Mouse (Mus musculus) midbrain, embryonic 11.5 days (tissue): Measurements from ENCODE around the gene Immt. TPM values are rescaled to one million over a fixed set of nuclear protein-coding genes. Genes with fewer than 3 reads are reported as not detected.

ENCODE experiments used
- ATAC-seq: fragments of 200-750 bp; cut with Nextera tagmentation; 2 replicates; pipeline ENCODE4 v1.8.0; 2017; ENCODE audit warnings: moderate TSS enrichment, moderate library complexity; ENCODE audit not compliant: low FRiP score
- DNase-seq: peaks from one replicate; pipeline ENCODE4 v3.0.0; 2015; ENCODE audit warnings: low spot score; ENCODE audit errors: missing footprints
- H3K27ac ChIP-seq: fragments of 300-500 bp; sonication (generic); 2 replicates; pipeline ENCODE4 v1.5.1; 2014; ENCODE audit warnings: low read depth, low read length
- H3K27me3 ChIP-seq: fragments of 300-500 bp; sonication (generic); 2 replicates; pipeline ENCODE4 v1.6.1; 2014; ENCODE audit warnings: mild to moderate bottlenecking, low read length, moderate library complexity, mixed read lengths; ENCODE audit not compliant: control insufficient read depth, insufficient read depth
- H3K36me3 ChIP-seq: fragments of 300-500 bp; sonication (generic); 2 replicates; pipeline ENCODE4 v1.6.1; 2014; ENCODE audit warnings: mild to moderate bottlenecking, low read length, moderate library complexity, mixed read lengths; ENCODE audit not compliant: control insufficient read depth, insufficient read depth
- H3K4me1 ChIP-seq: fragments of 300-500 bp; sonication (generic); 2 replicates; pipeline ENCODE4 v1.6.1; 2014; ENCODE audit warnings: low read length; ENCODE audit not compliant: control insufficient read depth, insufficient read depth
- H3K4me2 ChIP-seq: fragments of 300-500 bp; sonication (generic); 2 replicates; pipeline ENCODE4 v1.6.1; 2014; ENCODE audit warnings: mild to moderate bottlenecking, moderate library complexity
- H3K4me3 ChIP-seq: fragments of 300-500 bp; sonication (generic); 2 replicates; pipeline ENCODE4 v1.5.1; 2014; ENCODE audit warnings: low read depth, low read length
- H3K9ac ChIP-seq: fragments of 300-500 bp; sonication (generic); 2 replicates; pipeline ENCODE4 v1.6.1; 2014; ENCODE audit warnings: low read length
- H3K9me3 ChIP-seq: fragments of 300-500 bp; sonication (generic); 2 replicates; pipeline ENCODE4 v1.6.1; 2016; ENCODE audit warnings: low read length; ENCODE audit not compliant: control insufficient read depth
- WGBS: fragments of 180-500 bp; shearing (Covaris S2); extraction: QIAGEN DNeasy Blood & Tissue Kit; methylation state at CpG from one replicate; pipeline ENCODE4 v1.1.7; 2014; 5-methylcytosine and 5-hydroxymethylcytosine counted together
- polyA plus RNA-seq: library from polyadenylated mRNA; unstranded; fragments of >200 nt; fragmentation: Nextera tagmentation; extraction: Ambion mirVana; gene quantifications from 2 replicates; pipeline ENCODE4 v1.2.1, GENCODE M21; 2014

Gene Immt
- polyA plus RNA-seq, 1 experiment from 2014 or later: 205 TPM

GRCm38 (mm10) chr6:71877965-71878760 lies 47.0 kb downstream of the Immt start:
- H3K36me3 ChIP-seq: peaks cover 29% of the 10 kb centered on the region
- WGBS: 94% methylated on average over 3 of the region's 3 CpGs
- ATAC-seq: no peak

GRCm38 (mm10) chr6:71893263-71893662 lies 62.1 kb downstream of the Immt start:
- H3K36me3 ChIP-seq: peaks cover 30% of the 10 kb centered on the region; the same call in 1 of the 2 replicates
- 94% methylated on average over 4 of the region's 4 CpGs for WGBS
- DNase-seq (no peak), ATAC-seq (no peak)
- no peaks in the 10 kb centered on the region for H3K27me3 ChIP-seq
- H3K27ac ChIP-seq: no peak overlapping the region
- no peaks in the 10 kb centered on the region for H3K4me1 ChIP-seq
- H3K9ac ChIP-seq: no peak overlapping the region
- no peak overlapping the region for H3K4me3 ChIP-seq
- no peaks in the 10 kb centered on the region for H3K9me3 ChIP-seq
- H3K4me2 ChIP-seq: no peak overlapping the region

More at GRCm38 (mm10) chr6:71877965-71878760, 47.0 kb downstream of the Immt start:
- no peak overlapping the region for H3K27ac ChIP-seq
- no peak for DNase-seq
- H3K4me2 ChIP-seq: no peak overlapping the region
- H3K9ac ChIP-seq: no peak overlapping the region
- H3K27me3 ChIP-seq: no peaks in the 10 kb centered on the region
- H3K4me3 ChIP-seq: no peak overlapping the region
- no peaks in the 10 kb centered on the region for H3K9me3 ChIP-seq
- no peaks in the 10 kb centered on the region for H3K4me1 ChIP-seq

- H3K27ac ChIP-seq: no peak overlapping the region
- 10% methylated on average over 4 of the region's 4 CpGs for WGBS
- peaks cover 4% of the 10 kb centered on the region; the same call in 1 of the 2 replicates for H3K36me3 ChIP-seq
- peak overlapping the region; percentile 68 for H3K4me2 ChIP-seq
- ATAC-seq (no peak), DNase-seq (peak; percentile 56)
- peaks cover 3% of the 10 kb centered on the region for H3K4me1 ChIP-seq
- peak overlapping the region; percentile 79 for H3K4me3 ChIP-seq
- no peaks in the 10 kb centered on the region for H3K27me3 ChIP-seq
- no peaks in the 10 kb centered on the region for H3K9me3 ChIP-seq
- peak overlapping the region; percentile 85 for H3K9ac ChIP-seq
Measured at GRCm38 (mm10) chr6:71907702-71908235, 76.6 kb downstream of the Immt start.

GRCm38 (mm10) chr6:71908481-71909381 lies 77.6 kb downstream of the Immt start, which contains the start of the genes Ptcd3 and Polr1a:
Gene Ptcd3 (minus strand): TSS chr6:71908750.
Gene Polr1a (plus strand): TSS chr6:71909053.
- peak within 1 kb of the TSS; percentile 79 for H3K4me3 ChIP-seq
- H3K27me3 ChIP-seq: no peaks in the 10 kb centered on the region
- peak; percentile 99 for DNase-seq
- peak within 1 kb of the TSS; percentile 68 for H3K4me2 ChIP-seq
- no peak within 1 kb of the TSS; the same call in 1 of the 2 replicates for H3K27ac ChIP-seq
- WGBS: under 1% methylated on average over 58 of the region's 58 CpGs
- H3K36me3 ChIP-seq: peaks cover 4% of the 10 kb centered on the region; the same call in 1 of the 2 replicates
- H3K4me1 ChIP-seq: peaks cover 3% of the 10 kb centered on the region
- peak; percentile 92 for ATAC-seq
- no peaks in the 10 kb centered on the region for H3K9me3 ChIP-seq
- peak within 1 kb of the TSS; percentile 85 for H3K9ac ChIP-seq

- Histone ChIP-seq H3K27me3 (no peaks in the 10 kb centered on the region), H3K9me3 (no peaks in the 10 kb centered on the region), H3K4me3 (peak overlapping the region; percentile 79), H3K9ac (peak overlapping the region; percentile 58; the same call in 1 of the 2 replicates), H3K36me3 (no peaks in the 10 kb centered on the region), H3K4me2 (peak overlapping the region; percentile 68), H3K27ac (no peak overlapping the region), H3K4me1 (peaks cover 3% of the 10 kb centered on the region)
- no peak for DNase-seq
- peak; percentile 25 for ATAC-seq
- 30% methylated on average over 10 of the region's 10 CpGs for WGBS
Measured at GRCm38 (mm10) chr6:71909384-71909783, 78.3 kb downstream of the Immt start.

GRCm38 (mm10) chr6:71909840-71910239 lies 78.7 kb downstream of the Immt start:
- DNase-seq (peak; percentile 61), ATAC-seq (no peak)
- H3K27ac ChIP-seq: no peak overlapping the region
- no peak overlapping the region; the same call in 1 of the 2 replicates for H3K9ac ChIP-seq
- peaks cover 3% of the 10 kb centered on the region for H3K4me1 ChIP-seq
- peak overlapping the region; percentile 68 for H3K4me2 ChIP-seq
- no peaks in the 10 kb centered on the region for H3K36me3 ChIP-seq
- no peaks in the 10 kb centered on the region for H3K27me3 ChIP-seq
- peak overlapping the region; percentile 79 for H3K4me3 ChIP-seq
- H3K9me3 ChIP-seq: no peaks in the 10 kb centered on the region
- WGBS: 74% methylated on average over 6 of the region's 6 CpGs

DNA sequence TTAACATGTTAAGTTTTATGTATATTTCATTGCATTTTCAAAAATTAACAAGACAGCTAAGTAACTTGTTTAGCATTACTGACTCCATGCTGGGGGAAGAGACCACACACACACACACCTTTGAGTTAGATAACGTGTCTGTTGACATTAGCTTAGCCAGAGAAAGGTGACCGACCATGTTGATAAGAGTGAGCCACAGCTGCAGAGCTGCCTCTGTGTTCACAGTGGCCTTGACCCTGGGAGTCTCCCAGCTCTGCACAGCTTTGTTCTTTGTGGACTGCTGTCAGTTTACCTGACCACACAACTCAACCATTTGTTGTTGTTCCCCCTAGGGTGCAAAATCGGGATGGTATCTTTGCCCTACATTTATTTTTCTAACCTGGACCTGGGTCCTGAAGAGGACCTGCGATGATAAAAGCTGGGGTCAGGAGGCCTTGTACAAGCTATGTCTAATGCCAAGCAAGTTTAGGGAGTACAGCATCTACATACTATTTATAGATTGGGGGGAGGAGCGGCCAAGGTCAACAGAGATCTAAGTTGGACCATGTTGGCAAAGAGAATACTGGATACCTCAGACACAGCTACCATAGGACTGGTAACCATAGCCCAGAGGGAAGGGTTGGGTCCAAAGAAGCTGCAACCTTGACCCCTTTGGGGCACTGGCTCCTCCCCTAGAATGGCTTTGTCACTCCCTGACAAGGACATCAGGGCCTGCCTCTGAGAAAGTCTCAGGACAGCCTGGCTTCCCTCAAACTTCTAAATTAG lies 80.7 kb downstream of the Immt start:
- no peak for DNase-seq
- no peak for ATAC-seq
- H3K27me3 ChIP-seq: no peaks in the 10 kb centered on the region
- WGBS: 84% methylated on average over 5 of the region's 5 CpGs
- no peak overlapping the region for H3K9ac ChIP-seq
- no peak overlapping the region for H3K27ac ChIP-seq
- H3K4me2 ChIP-seq: no peak overlapping the region
- H3K9me3 ChIP-seq: no peaks in the 10 kb centered on the region
- H3K4me3 ChIP-seq: no peak overlapping the region
- peaks cover 3% of the 10 kb centered on the region for H3K4me1 ChIP-seq
- H3K36me3 ChIP-seq: no peaks in the 10 kb centered on the region; the same call in 1 of the 2 replicates

- Histone ChIP-seq H3K9ac (no peak overlapping the region), H3K4me1 (no peaks in the 10 kb centered on the region), H3K4me3 (no peak overlapping the region), H3K27me3 (no peaks in the 10 kb centered on the region), H3K36me3 (peaks cover 8% of the 10 kb centered on the region; the same call in 1 of the 2 replicates), H3K9me3 (no peaks in the 10 kb centered on the region), H3K4me2 (no peak overlapping the region), H3K27ac (no peak overlapping the region)
- DNase-seq (no peak), ATAC-seq (no peak)
- WGBS: 94% methylated on average over 7 of the region's 7 CpGs
Measured at GRCm38 (mm10) chr6:71920752-71921151, 89.6 kb downstream of the Immt start.
